ENCODE assay signal across 8 mouse cellular contexts in genomic region chr17:35993675-35994074, GRCm38 (mm10). TPM values are rescaled to one million over a fixed set of nuclear protein-coding genes. Genes with fewer than 3 reads are reported as not detected.
DNase-seq lines count a peak whose midpoint lies in the region; ATAC-seq lines count a peak whose summit lies in the region.

No protein-coding gene starts in this region.

- H3K27ac ChIP-seq in hindbrain, embryonic 16.5 days (ENCODE audit: low read depth, low read length), result no peak overlapping the region

- no peaks in the 10 kb centered on the region for H3K9me3 ChIP-seq in hindbrain, embryonic 16.5 days (ENCODE audit: control insufficient read depth, low read length)
- no peaks in the 10 kb centered on the region for H3K9me3 ChIP-seq in megakaryocyte, embryonic 14.5 days

- H3K4me1 ChIP-seq in hindbrain, embryonic 16.5 days (ENCODE audit: control insufficient read depth, insufficient read depth, low read depth, low read length), result peaks cover 14% of the 10 kb centered on the region
- peaks cover 47% of the 10 kb centered on the region for H3K4me1 ChIP-seq in megakaryocyte, embryonic 14.5 days

- peak overlapping the region; percentile 77 for H3K4me2 ChIP-seq in hindbrain, embryonic 16.5 days (ENCODE audit: low read length)

- peak overlapping the region; percentile 20 for H3K4me3 ChIP-seq in hindbrain, embryonic 16.5 days (ENCODE audit: low read length)
- peak overlapping the region; percentile 92 for H3K4me3 ChIP-seq in megakaryocyte, embryonic 14.5 days (replicated peaks)

- peak; percentile 59 for DNase-seq in WW6 (ENCODE audit: low read depth, low spot score)
- DNase-seq in cerebellum, postnatal 36 days, result peak; percentile 79 to 80
- DNase-seq in gastrocnemius, adult 18-20 months (ENCODE audit: low spot score), result peak; percentile 80
- DNase-seq in left cerebral cortex, adult 8-10 months (ENCODE audit: low spot score in 2 of 2), result peak; percentile 44 to 48
- DNase-seq in right cerebral cortex, postnatal 10 days (ENCODE audit: low spot score in 2 of 2), result peak; percentile 84 to 86
- DNase-seq in urinary bladder, postnatal 14 days (ENCODE audit: low spot score), result peak; percentile 83

- H3K9ac ChIP-seq in hindbrain, embryonic 16.5 days (ENCODE audit: low read depth, low read length), result no peak overlapping the region

- no peaks in the 10 kb centered on the region for H3K27me3 ChIP-seq in hindbrain, embryonic 16.5 days (replicated peaks; ENCODE audit: control insufficient read depth, insufficient read depth, low read length)
- no peaks in the 10 kb centered on the region for H3K27me3 ChIP-seq in megakaryocyte, embryonic 14.5 days (replicated peaks)

- peak; percentile 78 for ATAC-seq in hindbrain, embryonic 16.5 days

- WGBS in hindbrain, embryonic 16.5 days, result 6% methylated on average over 17 of the region's 17 CpGs

- H3K36me3 ChIP-seq in hindbrain, embryonic 16.5 days (ENCODE audit: control insufficient read depth, insufficient read depth, low read length), result peaks cover 12% of the 10 kb centered on the region
- H3K36me3 ChIP-seq in megakaryocyte, embryonic 14.5 days (replicated peaks; ENCODE audit: low read length), result peaks cover 13% of the 10 kb centered on the region

RNA-seq across cellular contexts. Expression of gene Prr3, which starts 13.6 kb away (rescaled TPM):
- total RNA-seq in gastrocnemius, adult 18-20 months (2021), result 1 to 10 TPM; 2.1 to 3.2 TPM
- 93.3 and 93.7 TPM in 2 replicates for polyA plus RNA-seq in hindbrain, embryonic 16.5 days (2015; fragmentation: Nextera tagmentation; extraction: Ambion mirVana)
- 10 to 100 TPM; 35.3 to 44.5 (median 38.4) TPM for total RNA-seq in left cerebral cortex, adult 8-10 months (2022)
- polyA plus RNA-seq in megakaryocyte, embryonic 14.5 days (2012; ENCODE audit: insufficient read depth, low replicate concordance), result 11.4 and 13.7 TPM in 2 replicates

RNA-seq across cellular contexts. Expression of gene Gnl1, which starts 14.0 kb away (rescaled TPM):
- total RNA-seq in gastrocnemius, adult 18-20 months (2021), result 10 to 100 TPM; 20.2 to 26.0 TPM
- polyA plus RNA-seq in hindbrain, embryonic 16.5 days (2015; fragmentation: Nextera tagmentation; extraction: Ambion mirVana), result 74.1 and 75.1 TPM in 2 replicates
- 100 to 1,000 TPM; 180 to 196 (median 184) TPM for total RNA-seq in left cerebral cortex, adult 8-10 months (2022)
- 63.9 and 75.7 TPM in 2 replicates for polyA plus RNA-seq in megakaryocyte, embryonic 14.5 days (2012; ENCODE audit: insufficient read depth, low replicate concordance)

RNA-seq across cellular contexts. Expression of gene Abcf1, which starts 24.1 kb away (rescaled TPM):
- 10 to 100 TPM; 73.4 to 74.3 TPM for total RNA-seq in gastrocnemius, adult 18-20 months (2021)
- polyA plus RNA-seq in hindbrain, embryonic 16.5 days (2015; fragmentation: Nextera tagmentation; extraction: Ambion mirVana), result 73.9 and 84.6 TPM in 2 replicates
- total RNA-seq in left cerebral cortex, adult 8-10 months (2022), result 10 to 100 TPM; 60.6 to 75.4 (median 65.0) TPM
- 86.0 and 161 TPM in 2 replicates for polyA plus RNA-seq in megakaryocyte, embryonic 14.5 days (2012; ENCODE audit: insufficient read depth, low replicate concordance)

RNA-seq across cellular contexts. Expression of gene H2-T24, which starts 26.7 kb away (rescaled TPM):
- total RNA-seq in gastrocnemius, adult 18-20 months (2021), result 1 to 10 TPM in 1 of 2 experiments, under 1 TPM in 1; 0.98 to 1.5 TPM
- polyA plus RNA-seq in hindbrain, embryonic 16.5 days (2015; fragmentation: Nextera tagmentation; extraction: Ambion mirVana), result 9.6 and 10.3 TPM in 2 replicates
- total RNA-seq in left cerebral cortex, adult 8-10 months (2022), result 1 to 10 TPM; 1.1 to 3.3 (median 1.6) TPM
- 3.9 TPM in 1 of 2 replicates, not detected in the other for polyA plus RNA-seq in megakaryocyte, embryonic 14.5 days (2012; ENCODE audit: insufficient read depth, low replicate concordance)

RNA-seq across cellular contexts. Expression of gene H2-T23, which starts 39.0 kb away (rescaled TPM):
- 1 to 10 TPM; 7.0 to 9.4 TPM for total RNA-seq in gastrocnemius, adult 18-20 months (2021)
- 5.0 and 5.1 TPM in 2 replicates for polyA plus RNA-seq in hindbrain, embryonic 16.5 days (2015; fragmentation: Nextera tagmentation; extraction: Ambion mirVana)
- 10 to 100 TPM; 15.9 to 25.5 (median 21.3) TPM for total RNA-seq in left cerebral cortex, adult 8-10 months (2022)
- 13.8 and 44.0 TPM in 2 replicates for polyA plus RNA-seq in megakaryocyte, embryonic 14.5 days (2012; ENCODE audit: insufficient read depth, low replicate concordance)

Comparison
In these comparisons a context has a peak if more than half of its experiments do, and no peak if none do; other contexts are left out.
1. RNA of gene Prr3, which starts 13.6 kb away (total RNA-seq): 35.3 to 44.5 TPM in left cerebral cortex, adult 8-10 months; 2.1 to 3.2 TPM in gastrocnemius, adult 18-20 months; every median in the first group is over 4 times any median in the second.
2. RNA of gene Gnl1, which starts 14.0 kb away (total RNA-seq): 180 to 196 TPM in left cerebral cortex, adult 8-10 months; 20.2 to 26.0 TPM in gastrocnemius, adult 18-20 months; every median in the first group is over 4 times any median in the second.
3. Peak in every context shown above with its lines, with median percentiles within 50 percentile points of each other: DNase-seq.